Mouse (Mus musculus) liver, embryonic 14.5 days (tissue): Measurements from ENCODE around the gene Anks1b. TPM values are rescaled to one million over a fixed set of nuclear protein-coding genes. Genes with fewer than 3 reads are reported as not detected.

Source experiments
- ATAC-seq: fragments of 200-750 bp; cut with Nextera tagmentation; 2 replicates; pipeline ENCODE4 v1.8.0; 2017; ENCODE audit warnings: moderate number of reproducible peaks, mild to moderate bottlenecking, moderate library complexity; ENCODE audit not compliant: insufficient read depth
- DNase-seq, 3 experiments: peaks; one replicate each; pipeline ENCODE4 v3.0.0-alpha.2; 2012 to 2013; ENCODE audit warnings: low read depth in 3 of 3, low spot score in 3 of 3
- H3K27ac ChIP-seq: fragments of 300-500 bp; sonication (generic); 2 replicates; pipeline ENCODE4 v1.5.1; 2014; ENCODE audit warnings: moderate library complexity, mild to moderate bottlenecking, control low read depth, inconsistent platforms
- H3K27me3 ChIP-seq: fragments of 300-500 bp; sonication (generic); 2 replicates; pipeline ENCODE4 v1.6.1; 2014; ENCODE audit warnings: mild to moderate bottlenecking, low read length, moderate library complexity; ENCODE audit not compliant: control insufficient read depth, insufficient read depth
- H3K36me3 ChIP-seq: fragments of 300-500 bp; sonication (generic); replicated peaks from 2 replicates; pipeline ENCODE4 v1.6.1; 2014; ENCODE audit warnings: low read depth; ENCODE audit not compliant: control insufficient read depth, insufficient read depth
- H3K4me1 ChIP-seq, 2 experiments: fragments of 200-500 bp in 1 of 2; fragments of 300-500 bp in 1 of 2; sonication (generic) in 1 of 2; replicated peaks; 2 replicates each; pipeline ENCODE4 v1.6.1; 2012 to 2014; ENCODE audit warnings: antibody characterized with exemption in 1 of 2, inconsistent platforms in 1 of 2, low read length in 1 of 2; ENCODE audit not compliant: control insufficient read depth in 2 of 2, insufficient read depth in 2 of 2
- H3K4me2 ChIP-seq: fragments of 300-500 bp; sonication (generic); 2 replicates; pipeline ENCODE4 v1.6.1; 2014; ENCODE audit warnings: low read depth, mild to moderate bottlenecking, control low read depth, moderate library complexity
- H3K4me3 ChIP-seq, 2 experiments: fragments of 200-500 bp in 1 of 2; fragments of 300-500 bp in 1 of 2; sonication (generic) in 1 of 2; 2 replicates each; pipeline ENCODE4 v1.5.1; 2012 to 2014; ENCODE audit warnings: low read depth in 2 of 2, low read length in 2 of 2, mild to moderate bottlenecking in 2 of 2, control low read depth in 1 of 2, inconsistent platforms in 1 of 2, moderate library complexity in 1 of 2; ENCODE audit not compliant: insufficient read depth in 1 of 2
- H3K9ac ChIP-seq: fragments of 300-500 bp; sonication (generic); replicated peaks from 2 replicates; pipeline ENCODE4 v1.6.1; 2014; ENCODE audit warnings: mild to moderate bottlenecking, control low read depth, moderate library complexity
- H3K9me3 ChIP-seq: fragments of 300-500 bp; sonication (generic); 2 replicates; pipeline ENCODE4 v1.6.1; 2016; ENCODE audit warnings: low read length, mixed read lengths; ENCODE audit not compliant: control insufficient read depth
- CTCF ChIP-seq: IDR thresholded peaks from 2 replicates; pipeline ENCODE4 v1.5.1; 2016; ENCODE audit warnings: antibody characterized with exemption, low read depth, control low read depth
- EP300 ChIP-seq: IDR thresholded peaks from 2 replicates; pipeline ENCODE4 v1.6.1; 2016; ENCODE audit warnings: antibody characterized with exemption, low read depth
- WGBS: fragments of 180-500 bp; shearing (Covaris S2); extraction: QIAGEN DNeasy Blood & Tissue Kit; methylation state at CpG from one replicate; pipeline ENCODE4 v1.1.7; 2014; ENCODE audit not compliant: insufficient replicate concordance; 5-methylcytosine and 5-hydroxymethylcytosine counted together
- polyA plus RNA-seq, 2 experiments: library from polyadenylated mRNA; depleted of rRNA in 1 of 2; stranded (reverse) in 1 of 2; unstranded in 1 of 2; fragments of >200 nt; fragmentation: Nextera tagmentation in 1 of 2; extraction: Ambion mirVana in 1 of 2; gene quantifications; 2 replicates each; pipeline versions ENCODE4 v1.2.1 to v1.2.3; 2012 to 2014

Anks1b gene
- polyA plus RNA-seq, 2 experiments = not detected

DNA sequence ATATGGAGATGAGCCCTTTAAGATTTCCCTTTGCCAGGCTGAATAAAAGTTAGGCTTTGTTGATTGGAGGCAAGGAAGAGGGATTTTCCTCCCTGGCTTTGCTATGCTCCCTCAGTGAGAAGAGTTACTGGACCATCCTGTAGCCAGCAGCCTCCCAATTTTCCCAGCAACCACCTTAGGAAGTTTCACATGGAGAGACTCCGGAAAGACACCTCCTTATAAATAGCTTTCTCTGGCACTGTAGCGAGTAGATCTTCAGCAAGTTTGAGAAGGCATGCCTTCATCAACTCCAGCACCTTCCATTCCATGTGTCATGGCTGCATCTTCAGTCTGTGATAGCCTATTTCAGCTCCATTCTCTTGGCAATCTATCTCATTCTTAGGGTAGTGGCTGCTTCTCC, 535.2 kb downstream of the Anks1b start:
- Histone ChIP-seq H3K27me3 (no peaks in the 10 kb centered on the region), H3K36me3 (no peaks in the 10 kb centered on the region), H3K4me3 (no peak overlapping the region), H3K9ac (no peak overlapping the region), H3K4me2 (no peak overlapping the region), H3K27ac (no peak overlapping the region), H3K9me3 (no peaks in the 10 kb centered on the region), H3K4me1 (no peaks in the 10 kb centered on the region)
- TF ChIP-seq CTCF (no peak), EP300 (no peak)
- no peak for DNase-seq
- ATAC-seq = no peak
- WGBS = 50% methylated on average over 2 of the region's 2 CpGs

DNA sequence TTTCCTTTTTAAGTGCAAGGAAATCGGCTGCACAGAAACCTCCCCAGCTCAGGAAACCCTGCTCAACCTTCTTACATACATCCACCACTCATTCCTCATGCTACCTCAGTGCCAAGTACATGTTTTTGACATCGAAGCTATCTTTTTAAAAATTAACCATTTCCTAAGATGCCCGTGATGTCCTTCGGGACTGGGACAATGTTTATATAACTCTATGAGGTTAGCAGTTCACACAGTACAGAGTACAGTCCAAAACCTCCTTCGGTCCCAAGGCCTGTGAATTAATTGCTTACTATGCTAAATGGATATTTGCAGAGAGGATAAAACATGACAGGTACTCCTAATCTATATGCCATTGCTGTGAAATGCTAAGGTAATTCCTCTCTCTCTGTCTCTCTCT, 558.2 kb downstream of the Anks1b start:
- TF ChIP-seq CTCF = no peak
- TF ChIP-seq EP300 = no peak

DNA sequence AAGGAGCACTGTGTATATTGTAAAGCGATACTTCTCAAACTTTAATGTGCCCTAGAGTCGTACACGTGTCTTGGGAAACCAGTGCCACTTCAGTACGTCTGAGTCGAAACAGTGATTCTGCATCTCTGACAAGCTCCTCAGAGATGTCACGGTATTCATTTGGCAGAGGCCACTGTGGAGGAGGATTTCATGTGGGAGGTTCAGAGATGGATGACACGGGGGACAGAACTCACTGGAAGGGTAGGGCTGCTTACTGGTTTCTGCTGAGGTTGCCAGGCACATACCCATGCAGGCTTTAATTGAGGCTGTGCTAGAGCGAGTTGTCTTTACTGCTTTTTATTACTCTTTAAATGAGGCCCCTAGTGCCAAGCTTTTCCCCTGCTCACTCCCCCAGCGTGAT, 558.7 kb downstream of the Anks1b start:
- TF ChIP-seq CTCF (no peak), EP300 (no peak)
- H3K9me3 ChIP-seq = no peaks in the 10 kb centered on the region
- WGBS = 56% methylated on average over 9 of the region's 9 CpGs

More for the DNA sequence above, 558.2 kb downstream of the Anks1b start:
- ATAC-seq = no peak
- Histone ChIP-seq H3K4me1 (no peaks in the 10 kb centered on the region), H3K4me2 (no peak overlapping the region), H3K9ac (no peak overlapping the region), H3K27ac (no peak overlapping the region), H3K9me3 (no peaks in the 10 kb centered on the region), H3K4me3 (no peak overlapping the region), H3K27me3 (no peaks in the 10 kb centered on the region), H3K36me3 (no peaks in the 10 kb centered on the region)
- DNase-seq = no peak
- WGBS = 31% methylated on average over 5 of the region's 5 CpGs

DNA sequence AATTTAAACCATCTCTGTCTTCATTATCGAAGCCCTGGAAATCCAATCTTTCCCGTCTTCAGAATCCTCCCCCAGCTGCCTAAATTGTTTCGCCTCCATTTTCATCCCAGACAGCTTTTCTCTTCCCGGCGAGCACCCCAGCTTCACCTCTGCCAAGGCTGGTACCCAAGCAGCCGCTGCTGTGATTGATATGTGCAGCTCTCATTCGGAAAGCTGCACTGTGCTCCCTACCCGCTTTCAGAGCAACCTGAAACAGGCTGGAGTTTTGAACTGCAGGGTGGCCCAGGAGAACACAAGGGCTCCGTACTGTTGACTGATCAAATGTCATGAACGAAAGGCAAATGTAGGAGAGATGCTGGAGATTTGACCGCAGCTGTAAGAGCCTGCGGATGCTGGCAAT, 559.2 kb downstream of the Anks1b start:
- H3K27ac ChIP-seq = no peak overlapping the region
- H3K9ac ChIP-seq = no peak overlapping the region
- ATAC-seq (no peak), DNase-seq (no peak)
- WGBS = 63% methylated on average over 12 of the region's 12 CpGs
- TF ChIP-seq CTCF (no peak), EP300 (no peak)
- no peaks in the 10 kb centered on the region for H3K36me3 ChIP-seq
- no peak overlapping the region for H3K4me2 ChIP-seq
- H3K27me3 ChIP-seq = no peaks in the 10 kb centered on the region
- H3K4me3 ChIP-seq = no peak overlapping the region
- no peaks in the 10 kb centered on the region for H3K4me1 ChIP-seq
- H3K9me3 ChIP-seq = no peaks in the 10 kb centered on the region

More for the DNA sequence above, 558.7 kb downstream of the Anks1b start:
- no peak overlapping the region for H3K9ac ChIP-seq
- DNase-seq (no peak), ATAC-seq (no peak)
- no peak overlapping the region for H3K4me2 ChIP-seq
- no peaks in the 10 kb centered on the region for H3K4me1 ChIP-seq
- H3K36me3 ChIP-seq = no peaks in the 10 kb centered on the region
- no peaks in the 10 kb centered on the region for H3K27me3 ChIP-seq
- H3K27ac ChIP-seq = no peak overlapping the region
- no peak overlapping the region for H3K4me3 ChIP-seq

DNA sequence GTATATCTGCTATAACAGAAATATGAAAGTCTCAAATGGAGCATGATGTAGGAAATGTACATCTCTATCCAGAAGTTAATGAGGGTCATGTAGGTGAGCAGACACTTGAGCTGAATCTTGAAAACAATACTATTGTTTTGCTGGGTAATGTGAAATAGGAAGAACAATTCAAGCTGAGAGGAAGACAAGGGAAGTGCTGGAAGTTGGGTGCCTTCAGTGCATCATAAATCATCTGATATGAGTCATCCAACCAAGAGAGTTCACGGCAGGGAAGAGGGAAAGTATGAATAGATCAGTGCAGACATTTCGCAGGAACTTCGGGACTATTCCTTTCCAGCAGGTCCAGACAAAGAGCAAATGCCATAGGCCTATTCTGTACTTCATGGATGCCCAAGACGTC, 567.7 kb downstream of the Anks1b start:
- H3K36me3 ChIP-seq = no peaks in the 10 kb centered on the region
- DNase-seq (no peak), ATAC-seq (no peak)
- no peak for TF ChIP-seq EP300
- TF ChIP-seq CTCF = no peak
- WGBS = 37% methylated on average over 4 of the region's 4 CpGs
- no peak overlapping the region for H3K4me3 ChIP-seq
- H3K9me3 ChIP-seq = no peaks in the 10 kb centered on the region
- no peak overlapping the region for H3K4me2 ChIP-seq
- H3K4me1 ChIP-seq = no peaks in the 10 kb centered on the region
- no peaks in the 10 kb centered on the region for H3K27me3 ChIP-seq
- no peak overlapping the region for H3K27ac ChIP-seq
- H3K9ac ChIP-seq = no peak overlapping the region
